Mouse (Mus musculus) left cerebral cortex, postnatal 10 days (tissue): ENCODE measurements around the gene Ywhae. TPM values are rescaled to one million over a fixed set of nuclear protein-coding genes. Genes with fewer than 3 reads are reported as not detected.

Experiments
- total RNA-seq, 2 experiments: library from RNA; stranded (reverse); gene quantifications; 2 replicates each; pipeline ENCODE4 v1.2.3; 2021

The Ywhae gene
- total RNA-seq, 2 experiments from 2014 or later, result 1,585 to 1,598 TPM

Other genes starting within 250 kb of the Ywhae start
- 100 to 1,000 TPM; 117 to 121 TPM for gene Prpf8, start 246.1 kb upstream of the Ywhae start, total RNA-seq
- gene Rilp, start 222.8 kb upstream of the Ywhae start, total RNA-seq, result 1 to 10 TPM; 3.1 to 3.3 TPM
- gene Scarf1, start 219.3 kb upstream of the Ywhae start, total RNA-seq, result 1 to 10 TPM; 2.9 to 4.0 TPM
- gene Slc43a2, start 201.2 kb upstream of the Ywhae start, total RNA-seq, result 10 to 100 TPM; 48.4 to 51.2 TPM
- gene Pitpna, start 144.8 kb upstream of the Ywhae start, total RNA-seq, result 100 to 1,000 TPM; 312 to 326 TPM
- gene Inpp5k, start 101.9 kb upstream of the Ywhae start, total RNA-seq, result 10 to 100 TPM; 44.2 to 50.3 TPM
- 10 to 100 TPM; 27.3 to 30.8 TPM for gene Myo1c, start 82.4 kb upstream of the Ywhae start, total RNA-seq
- 100 to 1,000 TPM; 123 to 129 TPM for gene Crk, start 53.6 kb upstream of the Ywhae start, total RNA-seq
- gene Doc2b, start 63.2 kb downstream of the Ywhae start, total RNA-seq, result 10 to 100 TPM; 46.9 to 47.8 TPM
- gene Rph3al, start 205.6 kb downstream of the Ywhae start, total RNA-seq, result 1 to 10 TPM; 3.1 to 3.8 TPM